Mouse (Mus musculus) neutrophil, adult 5-6 weeks (primary cell): Measurements from ENCODE around the gene Gpr83. TPM values are rescaled to one million over a fixed set of nuclear protein-coding genes. Genes with fewer than 3 reads are reported as not detected.
"Not testable (repeated sequence)": the region's sequence is repeated elsewhere in the genome, so short reads cannot be mapped to it uniquely, and the experiment has no call there.

ENCODE experiments used
- ATAC-seq: fragments of 151-379, 151-347 bp; 2 replicates; pipeline ENCODE4 v1.8.0; 2017; ENCODE audit warnings: mild to moderate bottlenecking, moderate TSS enrichment; ENCODE audit not compliant: insufficient number of reproducible peaks, poor library complexity, low FRiP score, severe bottlenecking; ENCODE audit errors: extremely low read depth
- total RNA-seq: library from RNA; stranded (forward); fragments of 200-1000 nt; gene quantifications from 2 replicates; pipeline ENCODE4 v1.2.3, GENCODE M21; 2017

Gpr83 gene
- total RNA-seq, 1 experiment from 2014 or later, result 1.0 TPM

GRCm38 (mm10) chr9:14864726-14865125 lies 4.7 kb downstream of the Gpr83 start:
- no peak for ATAC-seq

DNA sequence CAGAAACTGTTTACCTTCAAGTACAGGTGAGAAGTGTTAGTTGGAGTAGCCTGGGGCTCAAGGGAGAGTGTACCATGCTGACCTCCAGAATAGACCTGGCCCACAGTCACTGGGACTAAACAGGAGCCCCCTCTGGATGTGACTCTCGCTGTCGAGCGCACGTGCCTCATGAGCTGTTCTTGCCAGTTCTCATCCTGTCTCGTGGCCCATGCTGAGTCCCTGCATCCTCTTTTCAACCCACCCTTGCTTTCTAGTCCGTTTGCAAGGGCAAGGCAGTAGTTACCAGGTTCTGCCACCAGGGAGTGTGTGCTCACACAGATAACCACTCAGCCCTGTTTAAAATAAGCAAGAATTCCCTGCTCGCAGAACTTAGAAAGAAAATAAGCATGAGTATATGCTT lies 6.9 kb downstream of the Gpr83 start:
- peak; percentile 83 for ATAC-seq

DNA sequence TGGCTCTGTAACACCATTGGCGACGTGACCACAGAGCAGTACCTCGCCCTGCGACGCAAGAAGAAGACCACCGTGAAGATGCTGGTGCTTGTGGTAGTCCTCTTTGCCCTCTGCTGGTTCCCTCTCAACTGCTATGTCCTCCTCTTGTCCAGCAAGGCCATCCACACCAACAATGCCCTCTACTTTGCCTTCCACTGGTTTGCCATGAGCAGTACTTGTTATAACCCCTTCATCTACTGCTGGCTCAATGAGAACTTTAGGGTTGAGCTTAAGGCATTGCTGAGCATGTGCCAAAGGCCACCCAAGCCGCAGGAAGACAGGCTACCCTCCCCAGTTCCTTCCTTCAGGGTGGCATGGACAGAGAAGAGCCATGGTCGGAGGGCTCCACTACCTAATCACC lies 8.3 kb downstream of the Gpr83 start:
- ATAC-seq, result no peak

DNA sequence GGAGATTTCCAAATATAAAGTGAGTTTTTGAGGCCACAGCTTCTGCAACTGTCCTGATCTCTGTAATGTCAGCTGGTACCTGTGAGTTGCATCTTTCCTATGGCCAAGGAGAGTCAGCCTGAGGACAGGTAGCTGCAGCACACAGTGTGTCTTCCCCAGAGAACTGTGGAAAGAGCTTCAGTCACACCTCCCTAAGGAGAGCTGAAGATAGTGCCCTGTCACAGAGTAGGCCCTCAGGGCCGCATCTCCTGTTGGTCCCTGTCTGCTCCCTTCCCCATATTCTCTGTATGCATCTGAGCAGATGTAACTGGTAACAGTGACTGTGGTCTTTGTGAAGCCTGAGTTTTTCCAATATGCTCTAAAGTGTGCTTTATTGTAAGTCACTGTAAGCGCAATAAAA lies 10.4 kb downstream of the Gpr83 start:
- no peak for ATAC-seq

- ATAC-seq, result no peak
These were observed 10.8 kb downstream of the Gpr83 start for GRCm38 (mm10) chr9:14870802-14871201.

GRCm38 (mm10) chr9:14871536-14871935 lies 11.5 kb downstream of the Gpr83 start:
- no peak for ATAC-seq

- no peak for ATAC-seq
These were observed 12.3 kb downstream of the Gpr83 start for GRCm38 (mm10) chr9:14872181-14872930.

DNA sequence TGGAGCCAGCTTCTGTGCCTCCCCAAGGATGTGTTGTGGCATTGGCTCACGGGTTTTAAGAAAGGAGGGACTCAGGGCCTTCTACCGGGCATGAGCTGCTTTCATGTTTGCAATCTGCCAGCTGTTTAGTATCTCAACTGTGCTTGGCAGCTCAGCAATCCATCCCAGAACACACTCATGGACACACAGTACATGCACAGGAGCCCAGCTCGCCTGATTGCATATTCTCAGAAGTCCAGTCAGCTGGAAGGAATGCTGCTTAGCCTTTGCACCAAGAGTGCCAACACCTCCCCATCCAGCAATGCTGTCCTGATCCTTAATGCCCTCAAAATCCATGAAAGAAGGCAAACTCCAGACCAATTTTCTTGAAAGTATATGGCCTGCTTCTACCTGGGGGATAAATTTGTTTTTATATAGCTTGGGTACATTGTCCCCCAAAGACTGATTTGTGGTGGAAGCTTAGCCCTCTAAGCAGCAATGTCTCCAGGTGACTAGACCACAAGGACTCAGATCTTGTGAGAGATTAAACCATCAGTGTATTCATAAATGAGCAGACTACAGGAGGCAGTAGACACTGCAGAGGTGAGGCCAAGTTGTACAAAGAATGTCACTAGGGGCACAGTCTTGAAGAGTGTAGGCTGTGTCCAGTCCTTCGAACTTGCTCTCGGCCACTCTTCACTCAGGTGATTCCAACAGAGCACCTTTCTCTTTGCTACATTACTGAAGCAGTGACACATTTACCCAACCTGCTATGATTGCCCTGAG lies 15.9 kb downstream of the Gpr83 start:
- no peak for ATAC-seq

GRCm38 (mm10) chr9:14876566-14876965 lies 16.6 kb downstream of the Gpr83 start:
- ATAC-seq, result not testable (repeated sequence)

GRCm38 (mm10) chr9:14884641-14885040 lies 24.6 kb downstream of the Gpr83 start:
- ATAC-seq, result peak; percentile 25; the same call in 1 of the 2 replicates

GRCm38 (mm10) chr9:14885151-14885550 lies 25.1 kb downstream of the Gpr83 start:
- 0 out of 2 replicates have a peak, but pooled peaks have one; percentile 37 for ATAC-seq

- ATAC-seq, result no peak
These were observed 25.9 kb downstream of the Gpr83 start for GRCm38 (mm10) chr9:14885954-14886353.

GRCm38 (mm10) chr9:14887787-14888382 lies 27.9 kb downstream of the Gpr83 start:
- ATAC-seq, result no peak

- no peak for ATAC-seq
These were observed 28.7 kb downstream of the Gpr83 start for GRCm38 (mm10) chr9:14888671-14889070.

- no peak for ATAC-seq
These were observed 30.7 kb downstream of the Gpr83 start for GRCm38 (mm10) chr9:14890699-14891098.

DNA sequence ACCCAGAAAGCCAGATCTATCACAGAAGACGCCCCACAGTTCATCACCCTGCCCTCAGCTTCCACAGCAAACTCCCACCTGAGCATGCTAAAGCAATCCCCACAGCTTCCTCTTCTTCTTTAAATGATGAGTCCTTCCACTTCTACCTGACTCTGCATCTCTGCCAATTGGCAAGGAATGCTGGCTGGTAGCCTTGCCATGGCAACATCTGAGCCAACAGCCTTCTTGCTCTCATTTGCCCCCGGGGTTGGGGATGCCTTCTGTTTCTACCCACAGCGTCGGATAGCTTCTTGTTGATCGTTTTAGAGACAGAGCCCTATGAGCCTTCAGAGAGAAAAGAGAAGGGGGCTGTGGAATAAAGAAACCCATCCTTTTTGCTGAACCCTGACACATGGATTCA lies 31.9 kb downstream of the Gpr83 start:
- ATAC-seq, result no peak

- ATAC-seq, result peak; percentile 75
These were observed 33.4 kb downstream of the Gpr83 start for GRCm38 (mm10) chr9:14893388-14893787.

DNA sequence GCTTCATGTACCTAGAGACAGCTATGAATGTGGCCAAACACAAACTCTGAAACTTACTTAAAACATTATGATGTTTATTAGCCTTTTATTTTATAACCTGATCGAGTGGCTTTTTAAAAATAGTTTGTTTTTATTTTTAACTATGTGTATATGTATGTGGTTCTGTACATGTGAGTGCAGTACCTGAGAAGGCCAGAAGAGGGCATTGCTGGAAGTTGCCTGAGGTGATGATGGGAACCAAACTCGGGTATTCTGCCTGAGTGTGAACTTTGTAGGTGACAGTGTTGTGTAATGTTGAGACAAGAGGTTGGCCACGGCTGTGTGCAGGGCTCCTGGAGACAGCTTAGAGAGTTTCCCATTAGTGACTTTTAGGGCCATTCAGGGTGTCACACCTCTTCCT lies 34.6 kb downstream of the Gpr83 start:
- ATAC-seq, result no peak

GRCm38 (mm10) chr9:14895237-14895835 lies 35.3 kb downstream of the Gpr83 start:
- no peak for ATAC-seq
